Mouse (Mus musculus): Measurements from ENCODE around the gene Crhr1.

- TF ChIP-seq CTCF (IDR thresholded peaks at IDR 0.05; ENCODE audit: extremely low read depth, insufficient read depth, insufficient read length, insufficient replicate concordance) (no peak), POLR2A (IDR thresholded peaks at IDR 0.05; ENCODE audit: low read depth, low read length) (no peak)
Measured at GRCm38 (mm10) chr11:104209041-104209440, 76.4 kb downstream of the Crhr1 start.

All from spleen, adult 2 months (tissue).